Mouse (Mus musculus) forebrain, embryonic 14.5 days (tissue): ENCODE data around the gene Icosl. TPM values are rescaled to one million over a fixed set of nuclear protein-coding genes. Genes with fewer than 3 reads are reported as not detected.
"Not testable (repeated sequence)": the region's sequence is repeated elsewhere in the genome, so short reads cannot be mapped to it uniquely, and the experiment has no call there.

ENCODE experiments used
- ATAC-seq: fragments of 200-750 bp; cut with Nextera tagmentation; 2 replicates; pipeline ENCODE4 v1.8.0; 2017; ENCODE audit warnings: mild to moderate bottlenecking, moderate library complexity
- DNase-seq: peaks from one replicate; pipeline ENCODE4 v3.0.0-alpha.2; 2015; ENCODE audit warnings: low spot score
- H3K27ac ChIP-seq: fragments of 300-500 bp; sonication (generic); 2 replicates; pipeline ENCODE4 v1.5.1; 2014; ENCODE audit warnings: low read depth, mild to moderate bottlenecking, control low read depth, low read length, moderate library complexity
- H3K27me3 ChIP-seq: fragments of 300-500 bp; sonication (generic); replicated peaks from 2 replicates; pipeline ENCODE4 v1.6.1; 2014; ENCODE audit warnings: low read length, control low read depth, mixed read lengths; ENCODE audit not compliant: control insufficient read depth, insufficient read depth
- H3K36me3 ChIP-seq: fragments of 300-500 bp; sonication (generic); 2 replicates; pipeline ENCODE4 v1.6.1; 2014; ENCODE audit warnings: low read length, control low read depth; ENCODE audit not compliant: control insufficient read depth, insufficient read depth
- H3K4me1 ChIP-seq: fragments of 300-500 bp; sonication (generic); 2 replicates; pipeline ENCODE4 v1.6.1; 2014; ENCODE audit warnings: antibody characterized with exemption, low read length, control low read depth; ENCODE audit not compliant: control insufficient read depth, insufficient read depth
- H3K4me2 ChIP-seq: fragments of 300-500 bp; sonication (generic); 2 replicates; pipeline ENCODE4 v1.6.1; 2014; ENCODE audit warnings: mild to moderate bottlenecking, control low read depth, low read length
- H3K4me3 ChIP-seq: fragments of 300-500 bp; sonication (generic); 2 replicates; pipeline ENCODE4 v1.5.1; 2014; ENCODE audit warnings: low read depth, low read length, control low read depth
- H3K9ac ChIP-seq: fragments of 300-500 bp; sonication (generic); 2 replicates; pipeline ENCODE4 v1.6.1; 2014; ENCODE audit warnings: mild to moderate bottlenecking, low read length, control low read depth, moderate library complexity
- H3K9me3 ChIP-seq: fragments of 300-500 bp; sonication (generic); replicated peaks from 2 replicates; pipeline ENCODE4 v1.6.1; 2016; ENCODE audit warnings: low read length, control low read depth, mixed read lengths; ENCODE audit not compliant: control insufficient read depth
- WGBS: fragments of 180-500 bp; shearing (Covaris S2); extraction: QIAGEN DNeasy Blood & Tissue Kit; methylation state at CpG from one replicate; pipeline ENCODE4 v1.1.7; 2014; 5-methylcytosine and 5-hydroxymethylcytosine counted together
- polyA plus RNA-seq: library from polyadenylated mRNA; unstranded; fragments of >200 nt; fragmentation: Nextera tagmentation; extraction: Ambion mirVana; gene quantifications from 2 replicates; pipeline ENCODE4 v1.2.1, GENCODE M21; 2014

Icosl gene
- 0.47 and 0.60 TPM in 2 replicates for polyA plus RNA-seq

DNA sequence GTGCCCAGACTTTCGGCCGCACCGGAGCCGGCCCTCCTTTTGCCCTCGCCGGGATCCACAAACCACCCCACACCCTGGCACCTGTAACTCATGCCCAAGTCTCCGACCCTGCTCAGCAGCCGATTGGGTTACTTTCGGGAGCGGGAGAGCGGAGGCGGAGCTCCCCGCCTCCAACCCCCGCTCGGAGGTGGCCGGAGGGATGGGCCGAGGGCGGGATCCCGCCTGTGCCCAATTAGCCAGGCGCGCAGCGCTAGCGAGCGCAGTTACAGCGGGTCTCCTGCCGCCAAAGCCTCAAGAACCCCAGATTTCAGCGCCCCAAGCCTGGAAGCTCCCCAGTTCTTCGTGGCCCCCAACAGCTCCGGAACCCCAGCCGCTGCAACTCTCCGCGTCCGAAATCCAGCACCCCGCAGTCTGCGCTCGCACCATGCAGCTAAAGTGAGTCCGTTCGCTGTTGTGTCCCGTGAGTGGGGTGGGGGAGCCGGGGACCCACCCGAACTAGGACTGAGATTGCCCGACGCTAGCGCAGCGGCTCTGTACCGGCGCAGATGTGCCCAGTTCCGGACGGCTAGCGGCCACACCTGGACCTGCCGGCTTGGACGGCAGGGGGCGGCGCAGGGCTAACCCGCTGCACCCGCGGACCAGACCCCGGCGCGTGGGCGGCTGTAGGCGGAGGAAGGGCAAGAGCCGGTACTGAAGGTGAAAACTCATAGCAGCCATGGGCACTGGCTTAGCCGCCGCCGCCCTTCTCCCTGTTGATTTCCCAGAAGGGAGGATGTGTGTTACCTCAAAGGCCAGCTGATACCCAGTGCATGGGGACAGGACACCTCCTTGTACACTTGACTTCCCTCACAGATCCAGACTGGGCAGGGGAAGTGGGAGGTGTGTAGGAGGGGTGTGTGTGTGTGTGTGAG, at the start of gene Icosl:
TSS of gene Icosl (plus strand) at position 202 of the 911 bp plus-strand sequence.
- no peaks in the 10 kb centered on the region for H3K36me3 ChIP-seq
- H3K4me3 ChIP-seq: peak within 1 kb of the TSS; percentile 52
- peak within 1 kb of the TSS; percentile 98 for H3K4me2 ChIP-seq
- peaks cover 8% of the 10 kb centered on the region; the same call in 1 of the 2 replicates for H3K27me3 ChIP-seq
- peak; percentile 67 for DNase-seq
- ATAC-seq: peak; percentile 90
- H3K4me1 ChIP-seq: peaks cover 4% of the 10 kb centered on the region; the same call in 1 of the 2 replicates
- H3K9ac ChIP-seq: peak within 1 kb of the TSS; percentile 58
- WGBS: 0% methylated on average over 59 of the region's 66 CpGs
- H3K9me3 ChIP-seq: no peaks in the 10 kb centered on the region
- no peak within 1 kb of the TSS for H3K27ac ChIP-seq

DNA sequence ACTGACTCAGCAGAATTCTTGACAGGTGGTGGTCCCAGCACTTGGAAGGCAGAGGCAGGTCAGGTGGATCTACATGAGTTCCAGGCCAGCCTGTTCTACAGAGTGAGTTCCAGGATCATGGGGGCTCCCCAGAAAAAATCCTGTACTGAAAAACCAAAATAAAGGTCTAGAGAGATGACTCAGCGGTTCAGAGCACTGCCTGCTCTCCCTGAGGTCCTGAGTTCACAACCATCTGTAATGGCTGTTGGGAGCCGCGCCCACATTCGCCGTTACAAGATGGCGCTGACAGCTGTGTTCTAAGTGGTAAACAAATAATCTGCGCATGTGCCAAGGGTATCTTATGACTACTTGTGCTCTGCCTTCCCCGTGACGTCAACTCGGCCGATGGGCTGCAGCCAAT, 49.1 kb upstream of the Icosl start:
- H3K36me3 ChIP-seq, H3K27me3 ChIP-seq, ATAC-seq, H3K27ac ChIP-seq, H3K9ac ChIP-seq, H3K4me2 ChIP-seq, H3K9me3 ChIP-seq, DNase-seq, H3K4me1 ChIP-seq, H3K4me3 ChIP-seq: not testable (repeated sequence)
- WGBS: 90% methylated on average over 6 of the region's 11 CpGs

- not testable (repeated sequence) for H3K9me3 ChIP-seq, H3K4me1 ChIP-seq, H3K36me3 ChIP-seq, H3K4me3 ChIP-seq, H3K27me3 ChIP-seq, H3K27ac ChIP-seq, H3K4me2 ChIP-seq, H3K9ac ChIP-seq, ATAC-seq
- 66% methylated on average over 6 of the region's 8 CpGs for WGBS
- peak; percentile 27 for DNase-seq
Observed at GRCm38 (mm10) chr10:78025453-78025852, 43.6 kb upstream of the Icosl start.

GRCm38 (mm10) chr10:78028129-78028528, 41.0 kb upstream of the Icosl start:
- DNase-seq (peak; percentile 91), ATAC-seq (peak; percentile 86; the same call in 1 of the 2 replicates)
- H3K36me3 ChIP-seq: no peaks in the 10 kb centered on the region
- H3K4me2 ChIP-seq: no peak overlapping the region
- H3K27me3 ChIP-seq: 0 out of 2 replicates have a peak, but pooled peaks cover 3% of the 10 kb centered on the region
- 4% methylated on average over 5 of the region's 5 CpGs for WGBS
- H3K4me1 ChIP-seq: no peaks in the 10 kb centered on the region
- H3K9ac ChIP-seq: no peak overlapping the region
- no peak overlapping the region for H3K27ac ChIP-seq
- H3K9me3 ChIP-seq: no peaks in the 10 kb centered on the region
- no peak overlapping the region for H3K4me3 ChIP-seq

GRCm38 (mm10) chr10:78029080-78029479, 40.0 kb upstream of the Icosl start:
- no peak for DNase-seq
- no peak overlapping the region for H3K4me3 ChIP-seq
- H3K4me2 ChIP-seq: no peak overlapping the region
- no peaks in the 10 kb centered on the region for H3K9me3 ChIP-seq
- no peak overlapping the region for H3K27ac ChIP-seq
- H3K27me3 ChIP-seq: 0 out of 2 replicates have a peak, but pooled peaks cover 3% of the 10 kb centered on the region
- H3K9ac ChIP-seq: no peak overlapping the region
- 94% methylated on average over 1 of the region's 1 CpGs for WGBS
- no peak for ATAC-seq
- no peaks in the 10 kb centered on the region for H3K36me3 ChIP-seq
- no peaks in the 10 kb centered on the region for H3K4me1 ChIP-seq

DNA sequence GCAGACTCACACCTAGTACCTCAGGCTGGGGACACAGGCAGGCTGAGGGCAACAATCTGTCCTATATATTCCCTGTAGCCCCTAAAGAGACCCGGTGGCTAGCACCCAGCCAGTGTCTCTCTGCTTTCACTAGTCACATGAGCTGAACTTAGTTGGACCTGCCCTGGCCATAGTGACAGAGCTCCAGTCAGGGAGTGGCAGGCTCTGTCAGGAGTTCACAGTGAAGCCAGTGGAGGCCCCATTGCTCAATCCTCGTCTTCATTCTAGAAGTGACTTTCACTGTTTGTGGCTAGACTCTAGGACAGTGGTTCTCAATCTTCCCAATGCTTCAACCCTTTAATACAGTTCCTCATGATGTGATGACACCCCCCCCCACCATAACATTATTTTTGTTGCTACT, 37.1 kb upstream of the Icosl start:
- Histone ChIP-seq H3K9me3 (no peaks in the 10 kb centered on the region), H3K4me2 (no peak overlapping the region), H3K27me3 (no peaks in the 10 kb centered on the region), H3K4me1 (no peaks in the 10 kb centered on the region), H3K9ac (no peak overlapping the region), H3K4me3 (no peak overlapping the region), H3K36me3 (no peaks in the 10 kb centered on the region), H3K27ac (no peak overlapping the region)
- WGBS: 86% methylated on average over 2 of the region's 2 CpGs
- ATAC-seq (no peak), DNase-seq (no peak)

- no peaks in the 10 kb centered on the region for H3K9me3 ChIP-seq
- no peak overlapping the region for H3K4me3 ChIP-seq
- no peak overlapping the region for H3K27ac ChIP-seq
- H3K4me1 ChIP-seq: no peaks in the 10 kb centered on the region
- no peaks in the 10 kb centered on the region for H3K36me3 ChIP-seq
- no peak overlapping the region for H3K4me2 ChIP-seq
- DNase-seq (no peak), ATAC-seq (no peak)
- no peak overlapping the region for H3K9ac ChIP-seq
- no peaks in the 10 kb centered on the region for H3K27me3 ChIP-seq
- 89% methylated on average over 4 of the region's 4 CpGs for WGBS
Observed at GRCm38 (mm10) chr10:78037139-78037538, 32.0 kb upstream of the Icosl start.

- no peak within 1 kb of the TSS for H3K27ac ChIP-seq
- no peak within 1 kb of the TSS for H3K4me2 ChIP-seq
- ATAC-seq (no peak), DNase-seq (no peak)
- no peaks in the 10 kb centered on the region for H3K4me1 ChIP-seq
- no peaks in the 10 kb centered on the region for H3K36me3 ChIP-seq
- 89% methylated on average over 5 of the region's 5 CpGs for WGBS
- no peaks in the 10 kb centered on the region for H3K27me3 ChIP-seq
- H3K9me3 ChIP-seq: no peaks in the 10 kb centered on the region
- no peak within 1 kb of the TSS for H3K9ac ChIP-seq
- H3K4me3 ChIP-seq: no peak within 1 kb of the TSS
Observed at GRCm38 (mm10) chr10:78041647-78042046, 27.5 kb upstream of the Icosl start, which contains the start of gene Dnmt3l. TSS of gene Dnmt3l (plus strand) at chr10:78041947.

DNA sequence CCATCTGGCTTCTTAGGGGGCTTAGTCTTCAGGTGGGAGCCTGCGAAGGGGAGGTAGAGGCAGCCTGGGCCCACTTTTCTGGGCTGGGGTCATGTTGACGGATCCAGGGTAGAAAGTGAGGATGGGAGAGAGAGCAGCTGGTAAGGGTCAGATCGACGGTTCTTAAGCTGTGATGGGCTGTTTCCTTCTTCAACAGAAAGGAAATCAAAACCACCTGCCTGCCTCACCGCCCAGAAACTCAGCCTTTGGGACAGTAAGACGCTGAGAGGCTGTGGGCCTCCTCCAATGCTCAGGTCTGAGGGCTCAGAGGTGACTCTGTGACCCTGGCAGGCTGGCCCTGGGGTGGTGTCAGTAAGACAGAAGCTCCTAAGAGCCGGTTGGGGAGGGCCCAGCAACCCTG, 27.0 kb upstream of the Icosl start:
- Histone ChIP-seq H3K27ac (no peak overlapping the region), H3K36me3 (no peaks in the 10 kb centered on the region), H3K27me3 (no peaks in the 10 kb centered on the region), H3K4me3 (no peak overlapping the region), H3K4me1 (no peaks in the 10 kb centered on the region), H3K9me3 (no peaks in the 10 kb centered on the region), H3K9ac (no peak overlapping the region), H3K4me2 (no peak overlapping the region)
- 81% methylated on average over 7 of the region's 7 CpGs for WGBS
- DNase-seq (no peak), ATAC-seq (no peak)
